Mouse (Mus musculus) cerebellum, adult 9-11 months (tissue): Measurements from ENCODE around the gene Gapvd1.
"Not testable (repeated sequence)": the region's sequence is repeated elsewhere in the genome, so short reads cannot be mapped to it uniquely, and the experiment has no call there.

Experiments
- DNase-seq: peaks from one replicate; pipeline ENCODE4 v3.0.0; 2022

Gapvd1 gene

DNA sequence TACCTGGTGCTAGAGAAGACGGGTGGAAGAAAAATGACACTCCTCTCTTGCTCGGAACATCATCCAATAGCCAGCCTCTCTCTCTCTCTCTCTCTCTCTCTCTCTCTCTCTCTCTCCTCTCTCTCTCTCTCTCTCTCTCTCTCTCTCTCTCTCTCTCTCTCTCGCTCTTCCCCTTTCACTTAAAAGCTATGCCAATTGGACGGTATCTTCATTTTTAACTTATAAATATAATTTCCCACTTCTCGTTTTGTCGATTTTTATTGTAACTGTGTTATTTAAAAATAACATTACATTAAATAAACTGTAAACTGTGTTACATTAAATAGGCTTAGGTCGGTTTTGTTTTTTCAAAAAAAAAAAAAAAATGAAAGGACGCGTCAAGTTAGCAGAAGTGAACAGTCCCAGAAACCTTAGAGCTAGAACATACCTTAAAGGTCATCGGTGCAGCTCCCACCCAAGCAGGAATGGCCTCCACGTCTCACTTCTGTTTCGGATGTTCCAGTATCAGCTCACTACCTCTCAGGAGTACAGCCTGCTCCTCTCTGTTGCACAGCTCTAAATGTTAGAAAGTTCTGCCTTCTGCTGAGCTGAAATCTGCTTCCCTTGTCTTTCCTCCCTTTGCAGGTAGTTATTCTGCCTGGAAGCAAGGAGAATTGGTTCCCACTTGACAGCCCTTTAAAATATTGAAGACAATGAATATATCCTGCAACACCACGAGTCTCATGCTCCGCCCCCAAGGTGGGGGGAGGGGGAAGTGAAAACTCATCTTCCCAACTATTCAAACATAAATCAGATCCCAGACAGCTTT is at the start of gene Gapvd1:
TSS of gene Gapvd1 (minus strand) at position 682 of the 808 bp plus-strand sequence.
- DNase-seq, result peak; percentile 46

DNA sequence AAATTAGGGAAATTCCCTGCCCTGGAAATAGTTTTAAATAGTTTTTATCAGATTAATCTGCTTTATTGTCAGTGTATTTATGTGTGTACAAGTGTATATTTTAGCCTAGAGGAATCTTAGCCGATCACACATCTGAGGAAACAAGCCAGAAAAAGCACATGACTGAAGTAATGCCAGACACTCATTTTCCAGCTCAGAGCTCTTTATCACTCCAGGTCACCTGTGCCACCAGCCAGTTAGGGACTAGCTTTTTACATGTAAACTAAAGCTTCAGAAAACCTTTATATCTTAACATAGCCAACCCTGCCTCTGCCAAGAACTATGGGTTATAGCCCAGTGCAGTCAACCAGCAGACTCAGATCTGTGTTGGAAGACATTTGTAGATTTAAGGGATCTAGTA is 49.8 kb upstream of the Gapvd1 start:
- DNase-seq, result no peak

DNA sequence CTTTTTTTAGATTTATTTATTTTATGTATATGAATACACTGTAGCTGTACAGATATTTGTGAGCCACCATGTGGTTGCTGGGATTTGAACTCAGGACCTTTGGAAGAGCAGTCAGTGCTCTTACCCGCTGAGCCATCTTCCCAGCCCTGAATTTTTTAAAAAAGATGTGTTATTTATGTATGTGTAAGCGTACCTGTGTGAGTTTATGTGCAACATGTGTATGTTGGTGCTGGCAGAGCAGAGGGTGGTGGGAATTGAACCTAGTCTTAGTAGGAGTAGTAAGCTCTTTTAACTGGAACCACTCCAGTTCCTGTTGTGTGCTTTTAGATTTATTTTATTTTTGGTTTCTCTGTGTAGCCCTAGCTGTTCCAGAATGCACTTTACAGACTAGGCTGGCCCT is 49.1 kb upstream of the Gapvd1 start:
- no peak for DNase-seq

DNA sequence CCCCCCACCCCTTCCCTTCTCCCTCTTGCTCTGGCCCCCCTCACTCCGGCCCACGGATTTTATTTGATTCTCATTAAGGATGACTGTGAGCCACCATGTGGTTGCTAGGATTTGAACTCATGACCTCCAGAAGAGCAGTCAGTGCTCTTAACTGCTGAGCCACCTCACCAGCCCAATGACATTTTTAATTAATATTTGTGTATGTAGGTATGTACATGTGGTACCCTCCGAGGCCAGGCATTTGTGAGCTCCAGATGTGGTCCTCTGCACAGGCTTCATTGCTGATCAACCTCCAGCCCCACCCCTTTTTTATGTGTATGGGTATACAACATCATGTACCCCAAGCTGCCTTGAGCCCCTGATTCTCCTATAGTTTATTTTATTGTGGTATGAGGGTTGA is 48.7 kb upstream of the Gapvd1 start:
- DNase-seq, result peak; percentile 48

DNA sequence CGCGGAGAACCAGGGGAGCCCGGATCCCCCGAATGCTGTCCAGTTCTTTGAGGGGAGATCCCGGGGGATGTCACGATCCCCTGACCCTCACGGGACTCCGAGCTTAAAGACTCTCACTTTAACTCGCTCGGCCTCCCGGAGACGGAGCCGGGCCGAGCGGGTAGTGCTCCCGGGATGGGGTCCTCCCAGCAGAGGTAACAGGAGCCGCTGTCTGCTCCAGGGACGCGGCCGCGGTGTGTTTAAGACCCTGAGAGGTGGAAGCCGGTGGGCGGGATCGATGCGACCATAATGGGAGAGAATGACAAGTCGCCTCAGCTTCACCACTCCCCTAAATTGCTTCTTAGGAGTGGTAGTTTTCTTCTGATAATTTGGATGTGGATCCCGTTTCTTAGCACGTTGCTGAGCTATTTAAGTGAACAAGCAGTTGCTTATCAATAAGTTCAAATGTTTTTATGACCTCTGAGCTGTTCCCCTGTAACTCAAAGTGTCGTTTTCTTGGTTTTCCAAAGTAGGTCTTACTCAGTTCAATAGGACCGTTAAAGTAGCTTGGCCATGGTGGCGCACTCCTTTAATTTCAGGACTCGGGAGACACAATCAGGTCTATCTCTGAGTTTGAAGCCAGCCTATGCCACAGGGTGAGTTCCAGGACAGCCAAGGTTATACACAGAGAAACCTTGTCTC is 47.7 kb upstream of the Gapvd1 start:
- DNase-seq, result not testable (repeated sequence)

DNA sequence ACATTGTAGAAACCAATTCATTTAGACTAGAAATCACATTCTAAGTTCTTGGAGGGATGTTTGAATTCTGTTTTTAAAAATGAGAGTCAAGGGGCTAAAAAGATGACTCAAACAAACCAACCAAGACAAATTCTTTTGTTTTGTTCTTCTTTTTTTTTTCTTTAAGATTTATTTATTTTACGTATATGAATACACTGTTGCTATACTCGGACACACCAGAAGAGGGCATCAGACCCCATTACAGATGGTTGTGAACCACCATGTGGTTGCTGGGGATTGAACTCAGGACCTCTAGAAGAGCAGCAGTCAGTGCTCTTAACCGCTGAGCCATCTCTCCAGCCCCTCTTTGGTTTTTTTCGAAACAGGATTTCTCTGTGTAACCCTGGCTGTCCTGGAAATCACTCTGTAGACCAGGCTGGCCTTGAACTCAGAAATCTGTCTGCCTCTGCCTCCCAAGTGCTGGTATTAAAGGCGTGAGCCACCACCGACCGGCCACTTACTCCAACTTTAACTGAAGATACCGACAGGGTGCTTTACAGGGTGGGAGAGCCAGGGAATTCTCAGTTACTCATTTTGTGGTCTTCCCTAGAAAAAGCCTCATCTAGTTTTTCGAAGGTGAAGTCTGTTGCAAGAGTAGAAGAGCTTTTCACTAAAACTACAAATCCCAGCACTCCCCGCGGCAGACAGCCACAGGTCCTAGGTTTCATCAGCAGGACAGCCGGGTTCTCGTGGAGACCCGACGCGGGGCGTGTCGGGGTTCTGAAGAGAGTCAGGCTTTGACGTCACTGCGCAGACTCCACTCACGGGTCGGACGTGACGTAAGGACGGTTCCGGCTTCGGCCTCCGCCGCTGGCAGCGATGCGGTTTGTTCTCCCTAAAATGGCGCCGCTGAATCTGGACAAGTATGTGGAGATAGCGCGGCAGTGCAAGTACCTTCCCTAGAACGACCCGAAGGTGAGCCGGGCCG is 46.8 kb upstream of the Gapvd1 start:
- DNase-seq, result peak; percentile 98

DNA sequence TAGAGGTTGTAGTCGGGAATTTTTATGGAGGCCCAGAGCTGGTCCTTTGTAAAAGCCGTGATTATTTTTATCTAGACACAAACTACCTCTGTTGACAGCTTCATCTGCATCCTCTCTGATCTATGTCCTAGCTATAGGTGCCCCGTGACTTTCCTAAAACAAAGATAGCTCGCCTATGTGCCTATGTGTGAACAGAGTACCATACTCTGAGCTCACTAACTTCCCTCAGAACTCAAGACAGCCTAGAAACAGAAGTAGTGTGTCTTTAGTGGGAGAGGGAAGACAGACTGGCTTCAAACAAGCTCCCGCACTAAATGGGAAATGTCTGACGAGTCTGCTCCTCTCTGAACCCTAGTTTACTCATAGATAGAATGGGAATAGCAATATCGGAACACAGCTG is 45.3 kb upstream of the Gapvd1 start:
- no peak for DNase-seq

DNA sequence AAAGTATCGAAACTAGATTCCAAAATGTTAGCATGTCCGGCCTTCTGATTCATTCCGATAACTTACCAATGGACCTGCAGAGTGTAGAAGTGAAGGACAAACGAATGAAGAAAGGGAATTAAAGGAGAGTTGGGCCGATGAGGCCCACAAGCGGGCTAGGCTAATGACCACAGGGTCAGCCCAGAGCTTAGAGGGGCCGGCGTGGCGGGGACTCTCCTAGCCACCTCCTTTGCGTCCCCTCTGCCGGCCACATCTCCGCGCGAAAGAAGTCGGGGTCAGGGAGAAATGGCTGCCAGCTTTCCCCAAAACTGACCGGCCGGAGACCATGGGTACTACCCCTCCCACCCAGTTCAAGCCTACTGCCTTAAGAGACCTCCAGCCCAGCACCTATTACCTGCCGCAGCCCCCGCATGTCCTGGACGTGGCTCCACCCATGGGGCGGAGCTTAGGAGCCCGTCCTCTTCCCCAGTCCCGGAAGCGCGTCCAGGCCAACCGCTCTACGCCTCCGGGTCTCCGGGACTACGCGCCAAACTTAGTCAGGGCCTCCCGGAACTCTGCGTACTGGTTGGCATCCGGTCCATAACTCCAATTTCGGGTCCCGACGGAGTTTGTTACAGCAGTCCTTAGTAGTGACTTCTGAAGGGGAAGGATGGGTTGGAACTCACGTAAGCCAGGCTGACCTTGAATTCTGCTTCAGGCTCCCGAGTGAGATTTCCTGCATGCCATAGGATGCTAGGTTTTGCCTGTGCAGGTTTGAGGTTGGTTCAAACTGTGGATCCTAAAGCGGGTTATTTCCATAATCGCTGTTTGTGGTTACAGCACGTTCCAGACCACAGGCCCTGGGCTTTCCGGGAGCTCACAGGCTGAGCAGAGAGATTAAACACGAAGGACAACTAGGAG is 44.6 kb upstream of the Gapvd1 start, which contains the start of gene Rabepk:
TSS of gene Rabepk (minus strand) at position 556 of the 900 bp plus-strand sequence.
- DNase-seq, result peak; percentile 88

DNA sequence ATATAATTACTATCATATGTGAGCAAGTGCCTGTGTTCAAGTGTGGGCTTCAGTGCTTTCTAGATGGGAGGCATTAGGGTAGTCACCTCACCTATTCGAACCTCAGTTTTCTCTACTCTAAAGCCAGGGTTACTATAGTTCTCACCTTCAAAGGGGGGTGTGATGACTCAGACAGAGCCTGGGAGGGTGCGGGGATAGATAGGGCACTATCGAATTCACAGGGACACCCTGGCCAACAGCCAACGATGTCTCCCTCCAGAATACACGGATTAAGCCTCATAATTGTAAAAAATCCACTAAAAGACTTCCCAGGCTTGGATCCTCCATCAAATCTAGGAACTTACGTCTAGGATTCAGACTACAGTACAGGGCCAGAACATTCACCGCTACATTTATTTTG is 40.4 kb upstream of the Gapvd1 start:
- no peak for DNase-seq

DNA sequence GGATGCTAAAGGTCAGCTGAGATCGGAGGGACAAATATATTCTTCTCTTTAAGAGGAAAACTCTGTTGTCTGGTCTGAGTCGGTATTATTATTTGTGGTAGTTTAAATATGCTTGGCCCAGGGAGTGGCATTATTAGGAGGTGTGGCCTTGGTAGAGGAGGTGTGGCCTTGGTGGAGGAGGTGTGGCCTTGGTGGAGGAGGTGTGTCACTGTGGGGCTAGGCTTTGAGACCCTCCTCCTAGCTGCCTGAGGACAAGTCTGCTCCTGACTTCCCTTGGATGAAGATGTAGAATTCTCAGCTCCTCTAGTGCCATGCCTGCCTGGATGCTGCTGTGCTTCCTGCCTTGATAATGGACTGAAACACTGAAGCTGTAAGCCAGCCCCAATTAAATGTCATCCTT is 39.5 kb upstream of the Gapvd1 start:
- no peak for DNase-seq

DNA sequence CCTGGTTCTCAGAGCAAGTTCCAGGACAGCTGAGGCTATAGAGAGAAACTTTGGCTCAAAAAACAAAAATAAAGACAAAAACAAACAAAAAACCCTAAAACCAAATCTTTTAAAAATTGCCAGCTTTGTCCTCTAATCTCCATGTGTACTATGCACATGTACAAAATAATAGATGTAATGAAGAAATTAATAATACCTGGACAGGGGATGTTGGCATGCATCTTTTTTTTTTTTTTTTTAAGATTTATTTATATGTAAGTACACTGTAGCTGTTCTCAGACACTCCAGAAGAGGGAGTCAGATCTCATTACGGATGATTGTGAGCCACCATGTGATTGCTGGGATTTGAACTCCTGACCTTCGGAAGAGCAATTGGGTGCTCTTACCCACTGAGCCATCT is 37.5 kb upstream of the Gapvd1 start:
- not testable (repeated sequence) for DNase-seq

DNA sequence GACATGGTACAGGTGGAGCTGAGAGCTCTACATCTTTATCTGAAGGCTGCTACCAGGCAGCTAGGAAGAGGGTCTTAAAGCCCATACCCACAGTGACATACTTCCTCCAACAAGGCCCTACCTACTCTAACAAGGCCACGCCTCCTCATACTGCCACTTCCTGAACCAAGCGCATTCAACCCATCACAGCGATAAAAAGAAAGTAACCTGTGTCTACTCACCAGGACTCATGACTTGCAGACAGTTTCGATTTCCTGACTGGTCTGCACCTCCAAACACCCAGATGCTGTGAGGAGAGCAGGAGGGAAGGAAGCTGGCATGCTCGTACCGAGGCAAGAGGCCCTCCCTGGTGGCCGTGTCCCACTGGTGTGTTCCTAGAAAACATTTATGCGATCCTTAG is 35.2 kb upstream of the Gapvd1 start:
- no peak for DNase-seq

DNA sequence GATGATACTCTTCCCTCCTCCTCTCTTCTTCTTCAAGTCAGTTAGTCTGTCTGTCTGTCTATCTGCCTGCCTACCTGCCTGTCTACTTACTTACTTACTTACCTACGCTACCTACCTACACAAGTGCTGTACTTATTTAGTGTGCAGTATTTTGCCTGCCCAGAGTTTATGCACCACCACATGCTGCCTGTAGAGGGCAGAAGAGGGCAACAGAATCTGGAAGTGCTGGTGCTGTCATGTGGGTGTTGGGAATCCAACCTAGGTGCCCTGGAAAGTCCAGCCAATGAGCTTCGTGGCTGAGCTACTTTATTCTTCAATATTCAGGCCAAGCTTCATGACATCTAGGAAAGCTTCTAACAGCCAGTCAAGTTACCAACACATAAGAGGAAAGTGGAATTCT is 29.1 kb upstream of the Gapvd1 start:
- DNase-seq, result no peak

DNA sequence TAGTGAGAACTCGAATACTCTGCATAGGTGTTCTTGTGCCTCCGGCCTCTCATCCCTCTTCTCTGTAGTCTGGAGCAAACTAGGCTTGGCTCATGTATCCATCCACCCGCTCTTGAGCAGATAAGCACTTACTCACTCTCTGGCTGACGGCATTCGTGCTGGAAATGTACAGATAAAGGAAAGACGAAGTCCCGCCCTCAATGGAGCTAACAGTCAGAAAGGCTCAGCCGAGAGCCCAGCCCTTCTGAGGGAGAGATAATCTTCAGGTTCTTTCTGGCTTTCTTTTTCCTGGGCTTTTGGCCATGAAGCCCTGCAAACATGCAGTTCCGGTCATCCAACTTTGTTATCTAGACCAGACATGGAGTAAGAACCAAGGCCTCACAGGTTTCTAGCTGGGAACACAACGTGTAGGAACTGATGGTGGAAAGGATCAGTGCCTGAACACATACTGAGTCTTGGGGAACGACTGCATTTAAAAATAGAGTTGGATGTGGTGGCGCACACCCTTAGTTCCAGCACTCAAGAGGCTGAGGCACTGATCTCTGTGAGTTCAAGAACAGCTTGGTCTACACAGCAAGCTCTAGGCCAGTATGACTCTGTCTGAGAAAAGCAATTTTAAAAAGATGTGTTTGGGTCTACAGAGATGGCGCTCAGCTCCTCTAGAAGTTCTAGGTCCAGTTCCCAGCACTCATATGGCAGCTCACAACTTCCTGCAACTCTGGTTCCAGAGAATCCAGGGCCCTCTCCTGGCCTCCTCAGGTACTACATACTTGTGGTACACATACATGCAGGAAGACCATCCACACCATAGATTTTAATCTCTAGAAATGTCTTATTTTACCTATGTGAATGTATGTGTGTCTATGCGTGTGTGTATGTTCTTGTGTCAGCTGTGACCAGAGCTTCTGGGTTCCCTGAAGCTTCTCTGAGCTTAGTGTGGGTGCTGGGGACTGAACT is 28.3 kb upstream of the Gapvd1 start:
- DNase-seq, result no peak

DNA sequence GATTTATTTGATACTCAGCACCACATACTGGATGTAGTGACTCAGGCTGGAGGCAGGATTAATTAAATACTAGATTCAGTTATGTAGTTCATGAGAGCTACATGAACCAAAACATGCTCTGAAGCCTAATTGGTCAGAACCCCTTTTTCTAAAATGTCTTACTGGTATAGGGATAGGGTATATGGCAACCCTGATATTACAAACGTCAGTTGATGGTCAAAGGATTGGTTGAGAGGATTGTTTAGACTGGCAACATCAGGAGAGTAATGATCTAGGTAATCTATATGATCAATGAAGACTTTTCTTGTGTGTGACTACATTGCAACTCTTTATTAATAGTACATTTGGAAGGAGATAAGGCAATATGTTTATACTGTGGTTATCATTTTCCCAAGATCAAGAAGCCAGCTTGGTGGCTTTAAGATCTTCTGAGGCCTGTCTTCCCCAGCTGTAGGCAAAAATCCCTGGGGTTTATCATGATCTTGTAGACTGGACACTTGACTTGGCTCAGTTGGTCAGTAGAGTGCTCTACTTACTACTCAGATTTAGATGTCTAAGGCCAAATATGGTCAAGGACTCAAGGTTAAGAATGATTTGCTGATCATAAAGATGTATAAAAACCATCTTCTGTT is 22.3 kb upstream of the Gapvd1 start:
- no peak for DNase-seq

DNA sequence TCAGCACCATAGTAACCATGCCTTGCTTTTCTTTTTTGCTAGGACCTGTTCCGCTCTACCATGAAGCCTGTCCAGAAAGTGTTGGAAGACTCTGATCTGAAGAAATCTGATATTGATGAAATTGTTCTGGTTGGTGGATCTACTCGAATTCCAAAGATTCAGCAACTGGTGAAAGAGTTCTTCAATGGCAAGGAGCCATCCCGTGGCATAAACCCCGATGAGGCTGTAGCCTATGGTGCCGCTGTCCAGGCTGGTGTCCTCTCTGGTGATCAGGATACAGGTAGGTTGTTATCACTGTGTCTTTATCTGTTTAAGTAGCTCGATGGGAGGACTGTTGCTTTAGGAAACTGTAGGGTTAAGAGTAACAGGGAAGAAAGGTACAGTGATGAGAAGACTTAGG is 19.5 kb upstream of the Gapvd1 start:
- no peak for DNase-seq

DNA sequence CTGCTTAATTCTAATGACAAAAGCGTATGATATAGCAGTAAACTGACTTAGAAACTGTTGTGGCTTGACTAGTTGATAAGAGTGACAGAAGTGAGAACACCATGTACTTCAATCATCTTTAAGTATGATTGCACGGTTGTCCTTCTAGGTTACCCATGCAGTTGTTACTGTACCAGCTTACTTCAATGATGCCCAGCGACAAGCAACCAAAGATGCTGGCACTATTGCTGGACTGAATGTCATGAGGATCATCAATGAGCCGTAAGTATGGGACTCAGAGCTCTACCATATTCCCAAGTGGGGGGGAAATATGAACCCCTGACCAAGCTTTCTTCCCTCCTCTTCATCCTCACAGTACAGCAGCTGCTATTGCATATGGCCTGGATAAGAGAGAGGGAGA is 18.6 kb upstream of the Gapvd1 start:
- no peak for DNase-seq

DNA sequence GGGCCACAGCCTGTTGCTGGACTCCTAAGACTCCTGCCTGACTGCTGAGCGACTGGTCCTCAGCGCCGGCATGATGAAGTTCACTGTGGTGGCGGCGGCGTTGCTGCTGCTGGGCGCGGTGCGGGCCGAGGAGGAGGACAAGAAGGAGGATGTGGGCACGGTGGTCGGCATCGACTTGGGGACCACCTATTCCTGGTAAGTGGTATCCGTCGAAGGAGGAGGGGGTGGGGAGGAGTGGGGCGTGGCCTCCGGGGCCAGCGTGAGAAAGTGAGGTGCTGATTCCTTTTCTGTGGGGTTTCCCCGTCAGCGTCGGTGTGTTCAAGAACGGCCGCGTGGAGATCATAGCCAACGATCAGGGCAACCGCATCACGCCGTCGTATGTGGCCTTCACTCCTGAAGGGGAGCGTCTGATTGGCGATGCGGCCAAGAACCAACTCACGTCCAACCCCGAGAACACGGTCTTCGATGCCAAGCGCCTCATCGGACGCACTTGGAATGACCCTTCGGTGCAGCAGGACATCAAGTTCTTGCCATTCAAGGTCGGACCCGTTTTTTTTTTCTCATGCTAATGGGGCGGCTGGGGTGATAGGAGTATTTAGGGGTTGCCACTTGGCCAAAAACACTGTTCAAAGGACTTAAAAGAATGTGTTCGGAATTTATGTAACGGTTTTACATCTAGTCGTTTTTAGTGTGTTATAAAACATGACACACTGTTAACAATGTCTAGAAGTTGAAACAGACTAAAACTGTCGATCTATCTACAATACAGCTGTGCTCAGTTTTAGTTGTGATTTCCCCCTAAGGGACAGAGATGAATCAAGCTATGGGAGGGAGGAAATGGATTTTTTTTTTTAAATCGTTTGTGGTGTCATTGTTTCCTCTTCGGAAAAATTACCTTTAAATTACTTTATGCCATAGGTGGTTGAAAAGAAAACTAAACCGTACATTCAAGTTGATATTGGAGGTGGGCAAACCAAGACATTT is 17.5 kb upstream of the Gapvd1 start:
- peak; percentile 63 for DNase-seq
